Mouse (Mus musculus) spleen, postnatal 10 days (tissue): ENCODE data around the gene Atp5s.

Experiments
- DNase-seq, 2 experiments: peaks; one replicate each; pipeline ENCODE4 v3.0.0; 2021 to 2022; ENCODE audit warnings: low spot score in 2 of 2

The Atp5s gene

GRCm38 (mm10) chr12:69777957-69778356 is 53.2 kb downstream of the Atp5s start:
- no peak for DNase-seq

- no peak for DNase-seq
Measured at GRCm38 (mm10) chr12:69781480-69781879, 56.7 kb downstream of the Atp5s start.

DNA sequence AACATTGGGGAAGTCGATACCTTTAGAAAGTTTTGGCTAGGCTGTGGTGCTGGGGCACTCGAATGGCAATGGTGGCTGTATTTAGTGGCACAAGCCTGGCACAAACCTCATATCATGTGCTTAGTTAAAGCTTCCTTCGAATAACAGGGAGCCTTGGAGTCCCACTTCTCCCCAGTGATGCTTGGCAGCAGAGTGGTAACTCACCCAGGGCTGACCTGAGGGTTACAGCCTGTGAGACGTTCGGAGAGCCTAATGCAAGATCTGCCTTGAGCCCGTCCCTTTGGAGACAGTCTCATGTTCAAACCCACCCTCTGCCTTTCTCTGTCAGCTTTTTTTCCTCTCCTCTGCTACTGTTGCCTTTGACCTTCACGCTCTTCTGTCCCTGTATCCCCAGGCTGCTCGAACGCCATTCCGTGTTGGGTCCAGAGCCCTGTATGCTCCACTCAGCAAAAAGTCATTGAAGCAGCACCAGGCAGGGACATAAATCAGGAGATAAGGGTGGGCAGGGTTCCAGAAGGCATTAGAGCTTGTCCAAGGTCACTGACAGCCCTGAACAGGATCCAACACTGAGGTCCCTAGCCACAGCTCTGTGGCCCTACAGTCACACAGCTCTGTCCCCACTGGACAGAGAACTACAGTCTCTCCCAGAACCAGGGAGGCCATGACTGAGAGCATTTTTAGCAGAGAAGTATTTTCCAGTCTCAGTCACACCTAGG is 57.3 kb downstream of the Atp5s start:
- DNase-seq, result peak in 1 of 2 experiments; percentile 45

DNA sequence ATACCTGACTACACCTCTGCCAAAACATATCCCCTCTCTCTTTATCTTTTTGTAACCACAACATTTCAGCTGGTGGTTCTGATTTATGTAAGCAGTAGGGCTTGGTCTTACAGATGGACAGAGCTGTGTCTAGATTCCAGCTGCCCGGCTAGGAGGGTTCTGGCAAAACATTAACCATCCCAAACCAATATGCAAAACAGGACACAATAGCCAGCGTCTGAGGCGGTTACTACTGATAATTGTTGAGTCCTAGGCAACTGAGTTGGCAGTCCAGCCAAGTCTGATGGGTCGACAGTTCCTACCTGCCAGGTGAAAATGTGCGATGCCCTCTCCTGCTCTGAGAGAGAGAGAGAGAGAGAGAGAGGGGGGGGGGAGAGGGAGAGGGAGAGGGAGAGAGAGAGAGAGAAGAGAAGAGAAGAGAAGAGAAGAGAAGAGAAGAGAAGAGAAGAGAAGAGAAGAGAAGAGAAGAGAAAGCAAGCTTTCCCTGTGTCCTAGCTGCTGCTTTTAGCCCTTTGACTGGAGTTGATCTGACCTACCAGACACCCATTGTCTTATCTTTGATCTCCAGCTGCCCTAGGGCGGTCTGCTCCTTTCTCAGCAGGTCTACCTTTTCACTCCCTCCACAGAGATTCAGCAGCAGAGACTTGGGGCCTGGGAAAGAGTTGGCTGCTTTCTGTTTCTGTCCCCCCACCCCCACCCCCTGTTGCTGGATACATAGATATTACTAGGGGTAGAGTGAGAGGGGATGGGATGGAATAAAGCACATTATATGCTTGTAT is 58.7 kb downstream of the Atp5s start:
- peak in 1 of 2 experiments; percentile 75 for DNase-seq

GRCm38 (mm10) chr12:69785471-69785870 is 60.7 kb downstream of the Atp5s start:
- no peak for DNase-seq

DNA sequence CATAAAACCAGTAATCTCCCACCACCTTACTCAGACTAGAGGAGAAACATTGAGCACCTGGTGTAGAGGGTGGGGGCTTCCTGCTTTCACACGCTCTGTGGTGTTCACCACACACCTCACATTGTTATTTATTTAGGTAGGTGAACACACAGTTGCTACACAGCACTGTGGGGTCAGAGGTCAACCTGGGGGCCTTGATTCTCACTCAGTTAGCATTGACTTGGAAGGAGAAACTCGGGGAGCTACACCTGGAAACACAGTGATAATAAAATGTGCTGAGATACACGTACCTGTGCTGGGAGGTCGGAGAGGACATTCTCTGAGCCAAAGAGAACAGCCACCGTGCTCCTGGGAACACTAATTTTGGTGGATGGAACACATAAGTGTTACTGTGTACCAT is 63.6 kb downstream of the Atp5s start:
- DNase-seq, result no peak

GRCm38 (mm10) chr12:69789766-69790529 is 65.2 kb downstream of the Atp5s start:
- no peak for DNase-seq

- DNase-seq, result peak; percentile 88 to 90
Measured at GRCm38 (mm10) chr12:69790530-69791505, 66.1 kb downstream of the Atp5s start, which contains the start of gene Cdkl1. TSS of gene Cdkl1 (minus strand) at chr12:69791267.
